Mouse (Mus musculus): ENCODE data around the gene Sorl1. TPM values are rescaled to one million over a fixed set of nuclear protein-coding genes. Genes with fewer than 3 reads are reported as not detected.

Sorl1 gene
- total RNA-seq, 1 experiment from 2014 or later = 10.0 TPM

- ATAC-seq (replicated peaks; ENCODE audit: low read depth, poor library complexity, severe bottlenecking) = no peak
Measured at GRCm38 (mm10) chr9:41975968-41976367, 148.1 kb downstream of the Sorl1 start.

DNA sequence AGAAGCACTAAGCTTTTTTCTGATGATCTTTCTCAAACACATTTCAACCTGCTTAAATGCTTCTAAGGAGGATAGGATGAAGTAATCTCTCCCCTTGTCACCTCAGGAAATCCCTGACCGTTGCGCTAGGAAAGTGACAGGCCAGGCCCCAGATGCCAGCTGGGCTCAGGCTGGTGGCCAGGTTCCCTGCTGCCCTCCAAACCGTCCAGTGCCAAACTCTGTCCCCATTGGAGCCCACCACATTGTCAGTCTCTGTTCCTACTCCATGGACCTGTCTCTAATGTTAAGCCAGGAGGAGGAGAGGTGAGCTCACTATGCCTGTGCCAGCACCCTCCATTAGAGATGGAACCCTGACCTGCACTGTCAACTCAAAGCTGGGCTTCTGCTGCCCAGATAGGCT, 149.4 kb downstream of the Sorl1 start:
- ATAC-seq (replicated peaks; ENCODE audit: low read depth, poor library complexity, severe bottlenecking) = no peak

DNA sequence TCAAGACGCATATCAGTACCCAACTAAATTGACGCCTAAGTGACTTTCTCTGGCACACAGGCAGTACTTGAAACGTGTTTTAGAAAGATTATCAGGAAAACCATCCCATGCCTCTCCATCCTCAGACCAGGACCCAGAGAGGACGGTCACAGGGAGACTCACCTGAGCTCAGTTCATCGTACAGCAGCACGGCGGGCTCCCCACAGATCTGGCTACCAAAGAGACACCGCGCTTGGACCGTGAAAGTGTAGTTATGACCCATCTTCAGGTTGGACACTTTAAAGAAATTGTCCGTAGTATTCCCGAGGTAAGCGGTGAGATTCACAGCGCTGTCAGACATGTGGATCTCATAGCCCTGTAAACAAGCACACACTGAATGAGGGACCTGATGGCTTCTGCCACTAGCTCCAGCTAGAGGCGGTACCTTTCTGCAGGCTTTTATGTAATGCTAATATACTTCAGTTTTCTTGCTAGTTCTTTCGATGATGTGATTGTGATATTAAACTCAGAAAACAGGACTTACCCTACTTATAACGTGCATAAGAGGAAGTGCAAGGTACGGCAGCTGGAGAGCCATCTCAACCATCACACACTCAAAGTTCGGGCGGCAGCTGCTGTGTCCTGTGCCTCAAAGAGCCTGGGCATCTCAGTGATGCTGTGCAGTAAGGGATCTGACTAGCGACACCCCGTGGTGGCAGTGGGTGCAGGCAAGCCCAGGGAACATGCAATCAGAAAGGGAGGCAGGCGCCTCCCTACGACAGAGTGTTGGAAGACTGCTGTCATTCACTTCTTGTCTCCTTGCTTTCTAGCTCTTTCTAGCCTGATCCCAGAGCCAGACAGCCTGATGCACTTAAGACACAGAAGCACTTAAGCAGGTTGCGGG, 150.1 kb downstream of the Sorl1 start:
- ATAC-seq (replicated peaks; ENCODE audit: low read depth, poor library complexity, severe bottlenecking) = 0 out of 2 replicates have a peak, but pooled peaks have one; percentile 39

- ATAC-seq (replicated peaks; ENCODE audit: low read depth, poor library complexity, severe bottlenecking) = no peak
Measured at GRCm38 (mm10) chr9:41969961-41970360, 154.1 kb downstream of the Sorl1 start.

DNA sequence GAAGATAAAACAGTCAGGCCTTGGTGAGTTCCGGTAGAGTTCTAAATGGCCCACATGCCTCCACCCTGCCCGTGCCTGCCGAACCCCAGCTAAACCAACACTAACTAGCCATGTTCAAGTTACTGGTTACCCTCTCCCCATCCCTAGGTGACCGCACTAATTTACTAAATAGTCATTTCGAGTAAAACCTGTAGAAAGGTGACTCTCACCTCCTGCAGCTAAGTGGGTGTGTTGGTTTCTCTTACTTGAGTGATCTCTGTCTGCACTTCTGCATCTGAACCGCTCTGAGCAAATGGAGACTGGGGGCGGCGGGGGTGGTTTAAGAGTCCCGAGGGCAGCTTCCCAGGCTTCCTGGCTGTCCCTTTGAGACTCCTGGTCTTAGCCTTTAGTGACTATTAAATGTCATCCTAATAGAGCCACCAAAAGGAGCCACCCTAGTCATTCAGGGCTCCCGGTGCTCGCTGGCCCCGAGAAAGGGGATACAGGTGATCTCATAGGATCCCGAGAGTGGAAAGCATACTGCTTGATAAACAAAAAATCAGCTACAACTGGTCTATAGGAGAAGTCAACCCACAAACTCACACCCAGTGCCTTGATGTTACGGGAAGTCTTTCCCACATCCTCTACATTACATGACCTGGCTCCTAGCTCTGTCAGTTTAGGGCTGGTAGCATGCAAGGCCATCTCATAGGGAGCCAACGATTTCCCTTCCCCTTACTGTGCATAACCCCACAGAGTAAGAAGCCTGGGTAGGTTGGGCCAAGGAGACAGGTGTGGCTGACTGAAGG, 155.2 kb downstream of the Sorl1 start:
- ATAC-seq (replicated peaks; ENCODE audit: low read depth, poor library complexity, severe bottlenecking) = no peak

DNA sequence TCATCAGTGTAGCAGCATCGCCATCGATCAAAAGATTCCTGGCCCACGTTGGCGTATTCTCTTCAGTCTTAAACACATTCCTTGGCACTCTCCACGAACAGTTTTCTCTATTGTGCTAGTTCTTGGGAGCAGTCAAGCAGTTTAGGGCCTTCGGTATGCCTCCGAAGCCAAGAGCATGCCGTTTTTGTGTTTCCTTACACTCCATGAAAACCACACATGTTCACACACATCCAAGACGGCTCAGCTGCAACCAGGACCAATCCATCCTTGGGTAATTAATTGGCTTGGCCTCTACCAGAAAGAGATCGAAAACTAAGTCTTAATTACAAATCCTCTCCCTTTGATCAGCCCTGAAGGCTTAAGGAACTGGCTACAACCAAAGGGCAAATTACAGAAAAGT, 162.8 kb downstream of the Sorl1 start:
- ATAC-seq (replicated peaks; ENCODE audit: low read depth, poor library complexity, severe bottlenecking) = no peak

DNA sequence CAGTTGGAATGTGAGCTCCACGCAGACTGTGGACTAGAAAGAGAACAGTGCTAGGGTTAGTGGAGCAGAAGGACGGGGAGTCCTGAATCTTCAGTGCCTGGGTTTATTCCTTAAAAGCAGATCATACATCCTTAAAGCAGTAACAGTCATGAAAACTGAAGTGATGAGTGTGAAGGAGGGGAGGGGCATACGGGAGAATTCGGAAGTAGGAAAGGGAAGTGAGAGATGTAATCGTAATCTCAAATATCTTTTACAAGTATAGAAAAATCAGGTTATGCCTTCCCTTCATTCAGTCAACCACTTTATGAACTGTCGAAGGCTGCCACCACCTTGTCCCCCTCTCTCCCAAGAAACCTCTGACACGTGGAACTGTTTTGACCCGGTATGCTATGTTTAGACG, 165.8 kb downstream of the Sorl1 start:
- no peak for ATAC-seq (replicated peaks; ENCODE audit: low read depth, poor library complexity, severe bottlenecking)

- ATAC-seq (replicated peaks; ENCODE audit: low read depth, poor library complexity, severe bottlenecking) = no peak
Measured at GRCm38 (mm10) chr9:41953486-41953885, 170.6 kb downstream of the Sorl1 start.

GRCm38 (mm10) chr9:41952650-41953204, 171.4 kb downstream of the Sorl1 start:
- ATAC-seq (replicated peaks; ENCODE audit: low read depth, poor library complexity, severe bottlenecking) = no peak

GRCm38 (mm10) chr9:41951472-41952129, 172.5 kb downstream of the Sorl1 start:
- ATAC-seq (replicated peaks; ENCODE audit: low read depth, poor library complexity, severe bottlenecking) = peak; percentile 27

- peak; percentile 88 for ATAC-seq (replicated peaks; ENCODE audit: low read depth, poor library complexity, severe bottlenecking)
Measured at GRCm38 (mm10) chr9:41950991-41951451, 173.1 kb downstream of the Sorl1 start.

DNA sequence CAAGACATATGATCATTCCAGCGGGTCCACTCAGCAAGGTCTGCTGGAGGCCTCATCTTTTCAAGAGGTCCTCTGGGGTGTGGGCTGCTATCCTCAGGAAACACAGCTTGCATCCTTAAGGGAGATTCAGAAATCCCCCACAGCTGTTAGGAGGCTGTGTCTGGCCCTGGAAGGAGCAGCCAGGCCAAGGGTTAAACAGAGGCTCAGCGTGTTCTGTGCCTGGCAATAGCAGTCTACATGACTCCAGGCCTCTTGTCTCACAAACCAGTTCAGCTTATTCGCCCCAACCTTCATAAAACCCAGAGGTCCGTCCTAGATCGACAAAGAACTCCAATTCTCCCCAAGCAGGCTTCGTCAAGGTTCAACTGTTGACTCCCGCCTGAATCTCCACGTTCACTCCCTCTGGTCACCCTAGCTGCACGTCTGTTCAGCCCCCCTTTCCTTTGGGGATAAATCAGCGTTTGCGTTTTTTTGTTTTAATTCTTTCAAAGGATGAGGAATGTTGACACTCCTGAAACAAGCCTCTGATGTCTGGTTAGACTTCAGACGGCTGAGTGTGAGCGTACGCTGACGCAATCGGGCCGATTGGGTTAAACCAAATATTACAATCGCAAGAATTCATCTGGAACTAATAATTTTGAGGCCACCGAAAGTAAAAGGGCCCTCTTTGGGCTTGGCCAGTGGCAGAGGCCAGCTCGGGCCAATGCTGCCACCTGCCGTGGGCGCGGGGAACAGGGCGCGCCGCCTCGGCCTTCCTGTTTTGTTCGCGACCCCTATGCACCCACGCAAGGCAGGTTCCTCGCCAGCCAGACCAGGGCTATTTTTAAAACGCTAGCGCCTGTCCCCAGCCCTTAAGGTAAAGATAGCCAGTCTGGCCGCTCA, 173.7 kb downstream of the Sorl1 start:
- ATAC-seq (replicated peaks; ENCODE audit: low read depth, poor library complexity, severe bottlenecking) = peak; percentile 84

DNA sequence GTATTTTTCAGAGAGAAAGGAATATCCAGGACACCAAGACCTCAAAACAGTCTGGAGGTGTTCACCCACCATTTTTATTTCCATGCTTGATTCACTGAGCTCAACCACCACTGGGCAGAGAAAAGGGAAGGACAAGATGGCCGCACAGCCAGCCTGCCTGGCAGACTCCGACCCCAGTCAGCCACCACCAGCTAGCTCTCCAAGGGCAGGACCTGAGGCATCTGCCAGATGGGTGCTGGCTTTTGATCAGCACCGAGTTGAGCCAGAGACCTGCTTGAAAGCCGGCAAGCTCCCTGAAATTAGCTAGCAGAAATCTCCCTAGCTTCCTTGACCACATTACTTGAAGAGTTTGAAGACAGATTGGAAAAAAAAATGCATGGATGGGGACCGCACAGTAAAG, 174.6 kb downstream of the Sorl1 start:
- no peak for ATAC-seq (replicated peaks; ENCODE audit: low read depth, poor library complexity, severe bottlenecking)

DNA sequence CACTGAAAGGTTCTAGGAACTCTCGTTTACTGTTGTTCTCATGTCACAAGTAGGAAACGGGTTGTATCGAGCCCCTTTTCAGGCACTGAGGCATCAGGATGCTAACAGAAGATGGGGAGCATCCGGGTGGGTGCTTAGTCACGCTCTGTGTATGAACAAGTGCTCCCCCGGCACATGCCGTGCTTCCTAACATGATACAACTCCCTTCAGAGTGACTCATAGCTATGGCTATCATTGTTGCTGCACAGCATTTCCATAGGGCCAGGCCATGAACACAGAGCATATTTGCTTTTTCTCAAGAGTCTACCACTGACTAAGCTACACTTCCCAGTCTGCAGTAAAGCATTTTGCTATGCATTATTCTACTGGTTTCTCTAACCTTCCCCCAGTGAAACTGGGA, 179.1 kb downstream of the Sorl1 start:
- ATAC-seq (replicated peaks; ENCODE audit: low read depth, poor library complexity, severe bottlenecking) = no peak

DNA sequence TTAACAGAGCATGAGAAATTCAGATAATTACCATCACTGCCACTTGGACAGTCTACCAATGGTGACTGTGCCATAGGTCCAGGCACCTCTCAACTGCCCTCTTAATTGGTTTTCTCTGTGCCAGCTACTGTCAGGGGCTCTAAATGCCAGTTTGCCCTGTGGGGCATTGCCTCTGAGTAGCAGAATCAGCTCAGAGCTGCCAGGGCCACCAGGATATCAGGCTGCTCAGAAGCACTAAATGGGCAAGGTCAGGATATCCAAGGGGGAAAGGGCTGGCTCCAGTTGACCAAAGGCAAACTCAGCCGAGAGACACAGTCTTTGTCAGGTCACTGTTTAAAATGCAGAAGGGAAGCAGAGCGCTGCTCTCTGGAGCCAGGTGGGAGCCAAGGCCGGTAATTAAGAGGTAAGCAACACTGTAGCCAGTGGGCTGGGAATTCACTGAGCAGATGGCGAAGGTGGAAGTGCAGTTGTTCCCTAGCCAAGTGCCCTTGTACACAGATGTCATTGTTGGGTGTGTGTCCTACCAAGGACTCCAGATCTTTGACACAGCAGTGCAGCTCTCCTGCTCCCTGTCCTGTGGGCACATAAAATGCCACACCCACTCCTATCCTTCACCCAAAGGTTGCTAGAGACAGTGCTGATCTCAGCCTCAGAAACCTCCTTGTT, 181.0 kb downstream of the Sorl1 start:
- ATAC-seq (replicated peaks; ENCODE audit: low read depth, poor library complexity, severe bottlenecking) = no peak

- no peak for ATAC-seq (replicated peaks; ENCODE audit: low read depth, poor library complexity, severe bottlenecking)
Measured at GRCm38 (mm10) chr9:41940311-41940853, 183.7 kb downstream of the Sorl1 start.

GRCm38 (mm10) chr9:41938449-41938848, 185.6 kb downstream of the Sorl1 start:
- no peak for ATAC-seq (replicated peaks; ENCODE audit: low read depth, poor library complexity, severe bottlenecking)

DNA sequence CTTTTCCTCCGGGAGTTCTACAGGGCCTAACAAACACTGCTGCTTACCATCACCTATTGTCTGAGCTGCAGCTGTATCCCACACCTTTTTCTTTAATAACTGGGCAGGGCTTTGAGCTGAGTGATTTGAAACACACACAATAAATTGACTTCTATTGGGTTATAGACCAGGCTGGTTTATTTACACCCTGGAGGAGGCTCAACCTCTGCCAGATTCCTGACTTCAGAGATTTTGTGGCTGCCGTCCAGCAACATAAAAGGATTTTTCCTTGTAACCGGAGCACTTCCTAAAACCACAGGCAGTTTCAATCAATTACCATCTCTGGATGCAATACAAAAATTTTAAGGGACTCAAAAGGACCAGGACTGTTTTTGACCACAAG, 186.1 kb downstream of the Sorl1 start:
- no peak for ATAC-seq (replicated peaks; ENCODE audit: low read depth, poor library complexity, severe bottlenecking)
